ENCODE assay signal across 10 mouse cellular contexts in genomic region chr13:52029868-52030422, GRCm38 (mm10).
"Had no signal": no experiment of that assay in that cellular context is flagged by ENCODE, and none has a peak within 500 bp of the region (broad histone marks: within the 10 kb centered on the region; RNA-seq: fewer than 3 reads in every experiment).

No protein-coding gene starts in this region.

- H3K9ac ChIP-seq: limb, embryonic 13.5 days; liver, embryonic 14.5 days; midbrain, embryonic 15.5 days had no signal

- H3K27me3 ChIP-seq: limb, embryonic 13.5 days; midbrain, embryonic 15.5 days had no signal

- H3K36me3 ChIP-seq: limb, embryonic 13.5 days; midbrain, embryonic 15.5 days had no signal

- H3K9me3 ChIP-seq: midbrain, embryonic 15.5 days had no signal

- H3K4me2 ChIP-seq: limb, embryonic 13.5 days; midbrain, embryonic 15.5 days had no signal

- ATAC-seq: inflammation-experienced regulatory T-cells, adult 6 months; intestine, postnatal 0 days; midbrain, embryonic 15.5 days had no signal

- H3K4me3 ChIP-seq: limb, embryonic 13.5 days; midbrain, embryonic 15.5 days had no signal

- H3K27ac ChIP-seq: limb, embryonic 13.5 days; liver, embryonic 14.5 days; midbrain, embryonic 15.5 days; stomach, postnatal 0 days had no signal

- DNase-seq: kidney, postnatal 10 days; lung, adult 18-20 months; lung, postnatal 36 days; thymus, postnatal 4 days had no signal
